Mouse (Mus musculus): ENCODE measurements around the gene Ankrd44. TPM values are rescaled to one million over a fixed set of nuclear protein-coding genes. Genes with fewer than 3 reads are reported as not detected.

Ankrd44 gene
- polyA plus RNA-seq, 1 experiment from 2014 or later, result 4.3 TPM

- Histone ChIP-seq H3K27me3 (ENCODE audit: insufficient read depth, low read length) (no peaks in the 10 kb centered on the region), H3K4me2 (ENCODE audit: low read length) (no peak overlapping the region), H3K36me3 (ENCODE audit: insufficient read depth, low read length) (no peaks in the 10 kb centered on the region), H3K4me1 (replicated peaks; ENCODE audit: insufficient read depth, low read length) (peaks cover 9% of the 10 kb centered on the region), H3K9me3 (replicated peaks; ENCODE audit: low read length) (no peaks in the 10 kb centered on the region), H3K27ac (no peak overlapping the region), H3K9ac (ENCODE audit: low read depth, low read length) (no peak overlapping the region), H3K4me3 (replicated peaks; ENCODE audit: low read depth, low read length) (no peak overlapping the region)
- no peak for ATAC-seq (replicated peaks; ENCODE audit: low FRiP score, low read depth)
- TF ChIP-seq CTCF (IDR thresholded peaks at IDR 0.05; ENCODE audit: low read depth), result no peak
- DNase-seq (ENCODE audit: low spot score), result no peak
- 77% methylated on average over 8 of the region's 8 CpGs for WGBS
Observed at GRCm38 (mm10) chr1:54827827-54828226, 98.4 kb downstream of the Ankrd44 start.

DNA sequence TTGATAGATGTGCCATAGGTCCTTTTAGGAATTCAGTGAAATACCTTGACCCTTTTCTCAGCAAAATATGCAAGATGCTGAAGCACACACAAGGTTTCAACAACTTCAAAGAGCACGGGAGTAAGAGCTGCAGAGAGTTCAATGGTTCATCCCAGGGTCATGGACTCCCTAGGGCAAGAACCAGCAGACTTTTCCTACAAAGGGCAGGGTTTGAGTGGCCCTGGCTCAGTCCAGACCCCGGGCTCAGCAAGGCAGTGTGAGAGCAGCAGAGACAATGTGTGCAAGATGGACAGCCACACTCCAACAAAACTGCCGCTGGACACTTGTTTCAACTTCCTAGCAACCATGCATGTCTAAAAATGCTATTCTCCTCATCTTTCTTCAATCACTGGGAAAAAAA, 98.8 kb downstream of the Ankrd44 start:
- Histone ChIP-seq H3K9me3 (replicated peaks; ENCODE audit: low read length) (no peaks in the 10 kb centered on the region), H3K4me2 (ENCODE audit: low read length) (no peak overlapping the region), H3K4me3 (replicated peaks; ENCODE audit: low read depth, low read length) (no peak overlapping the region), H3K27ac (no peak overlapping the region), H3K36me3 (ENCODE audit: insufficient read depth, low read length) (no peaks in the 10 kb centered on the region), H3K4me1 (replicated peaks; ENCODE audit: insufficient read depth, low read length) (peaks cover 9% of the 10 kb centered on the region), H3K9ac (ENCODE audit: low read depth, low read length) (no peak overlapping the region), H3K27me3 (ENCODE audit: insufficient read depth, low read length) (no peaks in the 10 kb centered on the region)
- ATAC-seq (replicated peaks; ENCODE audit: low FRiP score, low read depth), result no peak
- no peak for TF ChIP-seq CTCF (IDR thresholded peaks at IDR 0.05; ENCODE audit: low read depth)
- no peak for DNase-seq (ENCODE audit: low spot score)
- WGBS, result 48% methylated on average over 3 of the region's 3 CpGs

GRCm38 (mm10) chr1:54826426-54826986, 99.7 kb downstream of the Ankrd44 start:
- WGBS, result 36% methylated on average over 4 of the region's 4 CpGs
- Histone ChIP-seq H3K9me3 (replicated peaks; ENCODE audit: low read length) (no peaks in the 10 kb centered on the region), H3K4me1 (replicated peaks; ENCODE audit: insufficient read depth, low read length) (peaks cover 9% of the 10 kb centered on the region), H3K27ac (no peak overlapping the region), H3K36me3 (ENCODE audit: insufficient read depth, low read length) (no peaks in the 10 kb centered on the region), H3K4me2 (ENCODE audit: low read length) (no peak overlapping the region), H3K27me3 (ENCODE audit: insufficient read depth, low read length) (no peaks in the 10 kb centered on the region), H3K4me3 (replicated peaks; ENCODE audit: low read depth, low read length) (no peak overlapping the region), H3K9ac (ENCODE audit: low read depth, low read length) (no peak overlapping the region)
- DNase-seq (ENCODE audit: low spot score) (peak; percentile 74), ATAC-seq (replicated peaks; ENCODE audit: low FRiP score, low read depth) (peak; percentile 60)
- TF ChIP-seq CTCF (IDR thresholded peaks at IDR 0.05; ENCODE audit: low read depth), result no peak

DNA sequence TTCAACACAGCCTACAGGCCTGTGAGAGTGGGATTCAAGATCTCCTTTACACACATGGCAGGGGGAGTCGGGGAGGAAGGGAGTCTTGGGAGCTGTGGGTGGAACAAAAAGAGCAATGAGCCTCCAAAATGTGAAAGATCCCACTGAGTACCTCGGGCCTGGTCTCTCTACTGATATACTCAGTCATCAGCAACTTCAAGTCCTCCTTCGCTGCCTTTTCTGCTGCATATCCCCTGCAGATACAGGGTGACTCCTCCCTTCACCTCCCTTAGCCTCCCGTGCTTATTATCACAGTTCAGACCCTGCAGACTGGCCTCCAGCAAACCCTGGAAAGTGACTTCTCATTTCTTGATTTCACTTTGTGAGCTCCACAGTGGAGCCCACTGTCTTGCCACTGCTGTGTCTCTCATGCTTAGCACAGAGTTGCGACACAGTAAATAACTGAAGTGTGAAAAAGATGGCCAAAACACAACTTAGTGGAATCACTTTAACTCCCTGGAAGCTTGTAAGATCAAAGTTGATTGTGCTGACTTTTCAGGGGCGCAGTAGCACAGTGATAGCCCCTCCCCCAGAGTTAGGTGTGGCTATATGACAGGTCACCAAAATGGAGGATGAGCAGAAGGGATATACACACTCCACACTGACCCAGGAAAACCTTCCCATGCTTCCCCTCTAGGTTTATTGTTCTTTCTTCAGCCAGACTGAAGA, 100.3 kb downstream of the Ankrd44 start:
- H3K4me1 ChIP-seq (replicated peaks; ENCODE audit: insufficient read depth, low read length), result peaks cover 9% of the 10 kb centered on the region
- no peaks in the 10 kb centered on the region for H3K27me3 ChIP-seq (ENCODE audit: insufficient read depth, low read length)
- ATAC-seq (replicated peaks; ENCODE audit: low FRiP score, low read depth) (peak; percentile 29; the same call in 1 of the 2 replicates), DNase-seq (ENCODE audit: low spot score) (no peak)
- H3K36me3 ChIP-seq (ENCODE audit: insufficient read depth, low read length), result no peaks in the 10 kb centered on the region
- no peaks in the 10 kb centered on the region for H3K9me3 ChIP-seq (replicated peaks; ENCODE audit: low read length)
- WGBS, result 68% methylated on average over 6 of the region's 6 CpGs
- H3K9ac ChIP-seq (ENCODE audit: low read depth, low read length), result no peak overlapping the region
- no peak overlapping the region for H3K4me2 ChIP-seq (ENCODE audit: low read length)
- no peak for TF ChIP-seq CTCF (IDR thresholded peaks at IDR 0.05; ENCODE audit: low read depth)
- H3K27ac ChIP-seq, result no peak overlapping the region
- H3K4me3 ChIP-seq (replicated peaks; ENCODE audit: low read depth, low read length), result no peak overlapping the region

- H3K27me3 ChIP-seq (ENCODE audit: insufficient read depth, low read length), result no peaks in the 10 kb centered on the region
- no peak for TF ChIP-seq CTCF (IDR thresholded peaks at IDR 0.05; ENCODE audit: low read depth)
Observed at GRCm38 (mm10) chr1:54824106-54824808, 101.9 kb downstream of the Ankrd44 start.

DNA sequence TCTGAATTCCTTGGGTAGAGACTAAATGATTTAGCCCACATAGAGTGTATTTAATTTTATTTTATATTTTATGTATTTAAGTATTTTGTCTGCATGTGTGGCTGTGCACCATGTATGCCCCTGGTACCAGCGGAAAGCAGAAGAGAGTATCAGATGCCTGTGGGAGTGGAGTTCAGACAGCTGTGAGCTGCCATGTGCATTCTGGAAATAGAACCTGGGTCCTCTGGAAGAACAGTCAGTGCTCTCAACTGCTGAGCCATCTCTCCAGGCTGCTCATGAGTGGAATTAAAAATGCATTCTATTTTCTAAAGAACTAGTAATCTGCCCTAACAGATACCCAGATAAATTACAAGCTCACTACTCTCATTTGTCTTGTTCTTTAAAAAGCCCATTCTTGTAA, 104.4 kb downstream of the Ankrd44 start:
- H3K9ac ChIP-seq (ENCODE audit: low read depth, low read length), result no peak overlapping the region
- no peak overlapping the region for H3K4me3 ChIP-seq (replicated peaks; ENCODE audit: low read depth, low read length)
- no peaks in the 10 kb centered on the region for H3K36me3 ChIP-seq (ENCODE audit: insufficient read depth, low read length)
- H3K4me2 ChIP-seq (ENCODE audit: low read length), result no peak overlapping the region
- no peak overlapping the region for H3K27ac ChIP-seq
- WGBS, result 83% methylated on average over 1 of the region's 1 CpGs
- no peak for TF ChIP-seq CTCF (IDR thresholded peaks at IDR 0.05; ENCODE audit: low read depth)
- H3K4me1 ChIP-seq (replicated peaks; ENCODE audit: insufficient read depth, low read length), result peaks cover 3% of the 10 kb centered on the region
- ATAC-seq (replicated peaks; ENCODE audit: low FRiP score, low read depth) (no peak), DNase-seq (ENCODE audit: low spot score) (no peak)
- H3K27me3 ChIP-seq (ENCODE audit: insufficient read depth, low read length), result no peaks in the 10 kb centered on the region
- H3K9me3 ChIP-seq (replicated peaks; ENCODE audit: low read length), result no peaks in the 10 kb centered on the region

More at GRCm38 (mm10) chr1:54824106-54824808, 101.9 kb downstream of the Ankrd44 start:
- WGBS, result 29% methylated on average over 14 of the region's 14 CpGs
- Histone ChIP-seq H3K4me2 (ENCODE audit: low read length) (no peak overlapping the region), H3K9me3 (replicated peaks; ENCODE audit: low read length) (no peaks in the 10 kb centered on the region), H3K9ac (ENCODE audit: low read depth, low read length) (no peak overlapping the region), H3K36me3 (ENCODE audit: insufficient read depth, low read length) (no peaks in the 10 kb centered on the region), H3K27ac (no peak overlapping the region), H3K4me3 (replicated peaks; ENCODE audit: low read depth, low read length) (no peak overlapping the region), H3K4me1 (replicated peaks; ENCODE audit: insufficient read depth, low read length) (peaks cover 5% of the 10 kb centered on the region)
- ATAC-seq (replicated peaks; ENCODE audit: low FRiP score, low read depth) (no peak), DNase-seq (ENCODE audit: low spot score) (peak; percentile 55)
